Mouse (Mus musculus): Measurements from ENCODE around the gene Cwc27.

DNA sequence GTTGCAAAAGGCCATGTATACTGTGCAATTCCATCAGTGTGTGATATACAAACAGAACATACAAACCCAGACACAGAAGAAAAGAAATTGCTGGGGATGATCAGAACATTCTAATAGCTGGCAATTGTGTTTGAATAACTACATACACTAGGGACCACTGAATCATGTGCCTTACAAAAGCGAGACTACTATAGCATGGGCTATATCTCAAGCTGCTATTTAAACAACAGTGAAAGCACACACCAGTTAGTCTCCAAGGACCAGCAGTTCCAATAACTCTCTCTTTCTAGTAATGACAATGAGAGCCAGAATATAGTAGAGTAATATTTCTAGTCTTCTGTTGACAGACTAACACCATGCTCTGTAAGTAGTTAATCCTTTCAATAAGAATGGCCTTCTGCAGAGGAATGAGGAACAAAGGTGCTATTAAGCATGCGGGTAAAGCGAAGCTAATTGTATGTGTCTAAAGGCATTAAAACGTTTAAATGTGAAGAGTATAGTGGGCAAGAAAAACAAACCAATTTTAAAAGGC lies 222.1 kb downstream of the Cwc27 start:
- no peak for TF ChIP-seq CTCF (IDR thresholded peaks at IDR 0.05; ENCODE audit: control insufficient read depth, insufficient read depth, insufficient read length)
- no peak for TF ChIP-seq USF1 (IDR thresholded peaks at IDR 0.05; ENCODE audit: low read depth)
- TF ChIP-seq MYOD1 (IDR thresholded peaks at IDR 0.05; ENCODE audit: control insufficient read depth, insufficient read length, low read depth) = no peak
- TF ChIP-seq CEBPB (IDR thresholded peaks at IDR 0.05; ENCODE audit: low read depth) = no peak
- no peak for TF ChIP-seq MAX (IDR thresholded peaks at IDR 0.05)

Data from C2C12 (cell line).